Mouse (Mus musculus): ENCODE measurements around the gene 4930469K13Rik. TPM values are rescaled to one million over a fixed set of nuclear protein-coding genes. Genes with fewer than 3 reads are reported as not detected.
A peak's percentile ranks its signal among the peaks of the same experiment; 100 is the strongest.

4930469K13Rik gene
- total and polyA plus RNA-seq, 2 experiments from 2014 or later, result 0.78 to 3.6 TPM

DNA sequence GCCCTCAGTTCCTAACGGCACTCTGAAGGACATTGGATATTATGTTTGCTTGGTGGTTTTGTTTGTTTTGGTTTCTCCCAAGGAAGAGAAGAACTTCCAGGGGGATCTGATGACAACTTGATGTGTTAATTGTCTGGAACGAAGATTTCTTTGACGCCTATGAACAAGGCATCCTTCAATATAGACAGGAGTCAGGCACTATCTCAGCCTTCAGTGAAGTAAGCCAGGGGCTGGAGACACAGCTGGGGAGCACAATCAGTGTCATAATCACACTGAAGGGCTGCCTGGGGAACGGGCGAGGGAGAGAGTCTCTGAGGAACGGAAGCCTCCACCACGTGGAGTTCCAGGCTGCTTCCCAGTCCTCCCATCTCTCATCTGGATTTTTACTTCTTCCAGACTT, 26.5 kb upstream of the 4930469K13Rik start:
- WGBS, result 57% methylated on average over 7 of the region's 7 CpGs

DNA sequence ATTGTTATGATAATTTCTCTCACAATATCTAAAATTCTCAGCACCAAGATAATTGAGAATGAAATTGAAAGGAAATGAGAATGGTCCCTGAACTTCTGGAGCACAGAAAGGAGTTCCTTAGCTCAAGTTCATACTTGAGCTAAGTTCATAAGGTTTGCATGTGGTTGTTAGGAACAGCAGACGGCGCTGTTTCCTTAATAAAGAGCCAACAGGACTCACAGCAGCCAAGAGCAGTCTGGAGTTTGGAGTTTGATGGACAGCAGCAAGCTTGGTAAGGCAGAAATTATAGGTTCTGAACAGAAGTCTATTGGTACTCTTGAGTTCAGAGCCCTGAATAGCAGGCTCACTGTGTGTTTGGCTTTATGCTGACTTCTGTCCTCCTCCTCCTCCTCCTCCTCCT, 24.8 kb upstream of the 4930469K13Rik start:
- WGBS, result 13% methylated on average over 2 of the region's 2 CpGs
- H3K4me2 ChIP-seq (ENCODE audit: low read depth, low read length), result no peak overlapping the region
- H3K4me3 ChIP-seq (ENCODE audit: low read length), result no peak overlapping the region
- H3K9me3 ChIP-seq (ENCODE audit: low read length), result no peaks in the 10 kb centered on the region
- H3K27me3 ChIP-seq (ENCODE audit: insufficient read depth, low read length), result no peaks in the 10 kb centered on the region
- peak; percentile 87 for TF ChIP-seq CTCF (IDR thresholded peaks at IDR 0.05; ENCODE audit: low read depth)
- H3K27ac ChIP-seq, result no peak overlapping the region
- DNase-seq (ENCODE audit: low spot score) (peak; percentile 85), ATAC-seq (no peak)
- H3K4me1 ChIP-seq (ENCODE audit: insufficient read depth, low read length), result no peaks in the 10 kb centered on the region
- no peaks in the 10 kb centered on the region for H3K36me3 ChIP-seq (ENCODE audit: insufficient read depth, low read length)
- H3K9ac ChIP-seq (replicated peaks; ENCODE audit: low read length), result no peak overlapping the region

More for the DNA sequence above, 26.5 kb upstream of the 4930469K13Rik start:
- no peaks in the 10 kb centered on the region for H3K36me3 ChIP-seq (ENCODE audit: insufficient read depth, low read length)
- H3K4me2 ChIP-seq (ENCODE audit: low read depth, low read length), result no peak overlapping the region
- no peak overlapping the region for H3K4me3 ChIP-seq (ENCODE audit: low read length)
- H3K4me1 ChIP-seq (ENCODE audit: insufficient read depth, low read length), result no peaks in the 10 kb centered on the region
- no peak for TF ChIP-seq CTCF (IDR thresholded peaks at IDR 0.05; ENCODE audit: low read depth)
- H3K9me3 ChIP-seq (ENCODE audit: low read length), result no peaks in the 10 kb centered on the region
- H3K27me3 ChIP-seq (ENCODE audit: insufficient read depth, low read length), result no peaks in the 10 kb centered on the region
- DNase-seq (ENCODE audit: low spot score) (no peak), ATAC-seq (no peak)
- no peak overlapping the region for H3K9ac ChIP-seq (replicated peaks; ENCODE audit: low read length)
- H3K27ac ChIP-seq, result no peak overlapping the region

DNA sequence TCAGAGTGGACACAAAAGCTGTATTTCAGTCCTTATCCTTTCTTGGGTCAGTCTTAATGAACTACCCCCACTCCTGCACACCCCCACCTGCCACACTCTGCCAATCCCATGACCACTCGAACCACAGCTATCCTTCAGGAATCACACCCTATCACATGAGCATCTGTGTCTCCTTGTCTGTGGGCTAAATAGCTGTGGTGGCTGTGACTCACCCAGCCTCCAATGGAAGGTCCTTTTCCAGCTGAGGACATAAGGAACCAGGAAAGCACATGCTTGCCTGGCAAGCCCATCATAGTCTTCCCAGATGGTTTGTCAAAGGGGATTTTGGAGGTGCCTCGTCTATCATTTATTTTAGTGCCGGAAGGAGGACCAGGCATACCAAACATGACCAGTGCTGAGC, 20.0 kb upstream of the 4930469K13Rik start:
- no peaks in the 10 kb centered on the region for H3K4me1 ChIP-seq (ENCODE audit: insufficient read depth, low read length)
- no peak overlapping the region for H3K4me3 ChIP-seq (ENCODE audit: low read length)
- H3K4me2 ChIP-seq (ENCODE audit: low read depth, low read length), result no peak overlapping the region
- no peak overlapping the region for H3K27ac ChIP-seq
- H3K36me3 ChIP-seq (ENCODE audit: insufficient read depth, low read length), result no peaks in the 10 kb centered on the region
- ATAC-seq, result no peak
- 87% methylated on average over 3 of the region's 3 CpGs for WGBS
- DNase-seq (ENCODE audit: low spot score), result no peak
- H3K9ac ChIP-seq (replicated peaks; ENCODE audit: low read length), result no peak overlapping the region
- no peak for TF ChIP-seq CTCF (IDR thresholded peaks at IDR 0.05; ENCODE audit: low read depth)
- no peaks in the 10 kb centered on the region for H3K9me3 ChIP-seq (ENCODE audit: low read length)
- no peaks in the 10 kb centered on the region for H3K27me3 ChIP-seq (ENCODE audit: insufficient read depth, low read length)

DNA sequence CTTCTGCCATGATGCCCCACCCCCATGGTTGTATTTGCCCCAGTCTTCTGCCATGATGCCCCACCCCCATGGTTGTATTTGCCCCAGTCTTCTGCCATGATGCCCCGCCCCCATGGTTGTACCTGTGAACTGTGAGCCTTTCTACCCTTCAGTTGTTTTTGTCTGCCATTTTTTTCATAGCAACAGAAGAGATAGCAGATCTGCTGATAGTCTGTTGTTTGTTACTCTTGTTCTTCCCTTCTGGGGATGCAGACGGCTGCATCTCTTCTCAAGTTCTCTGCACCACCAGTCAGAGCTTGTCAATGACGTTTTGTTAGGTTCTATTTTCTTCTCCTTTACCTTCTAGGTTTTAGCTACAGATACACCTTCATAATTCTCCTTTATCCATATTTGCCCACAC, 19.2 kb upstream of the 4930469K13Rik start:
- ATAC-seq, result no peak
- Histone ChIP-seq H3K4me2 (ENCODE audit: low read depth, low read length) (no peak overlapping the region), H3K9me3 (ENCODE audit: low read length) (no peaks in the 10 kb centered on the region), H3K36me3 (ENCODE audit: insufficient read depth, low read length) (no peaks in the 10 kb centered on the region), H3K4me3 (ENCODE audit: low read length) (no peak overlapping the region), H3K27ac (no peak overlapping the region), H3K4me1 (ENCODE audit: insufficient read depth, low read length) (0 out of 2 replicates have a peak, but pooled peaks cover 5% of the 10 kb centered on the region), H3K9ac (replicated peaks; ENCODE audit: low read length) (no peak overlapping the region), H3K27me3 (ENCODE audit: insufficient read depth, low read length) (no peaks in the 10 kb centered on the region)
- TF ChIP-seq CTCF (IDR thresholded peaks at IDR 0.05; ENCODE audit: low read depth), result no peak
- no peak for DNase-seq (ENCODE audit: low spot score)
- WGBS, result 90% methylated on average over 3 of the region's 3 CpGs

DNA sequence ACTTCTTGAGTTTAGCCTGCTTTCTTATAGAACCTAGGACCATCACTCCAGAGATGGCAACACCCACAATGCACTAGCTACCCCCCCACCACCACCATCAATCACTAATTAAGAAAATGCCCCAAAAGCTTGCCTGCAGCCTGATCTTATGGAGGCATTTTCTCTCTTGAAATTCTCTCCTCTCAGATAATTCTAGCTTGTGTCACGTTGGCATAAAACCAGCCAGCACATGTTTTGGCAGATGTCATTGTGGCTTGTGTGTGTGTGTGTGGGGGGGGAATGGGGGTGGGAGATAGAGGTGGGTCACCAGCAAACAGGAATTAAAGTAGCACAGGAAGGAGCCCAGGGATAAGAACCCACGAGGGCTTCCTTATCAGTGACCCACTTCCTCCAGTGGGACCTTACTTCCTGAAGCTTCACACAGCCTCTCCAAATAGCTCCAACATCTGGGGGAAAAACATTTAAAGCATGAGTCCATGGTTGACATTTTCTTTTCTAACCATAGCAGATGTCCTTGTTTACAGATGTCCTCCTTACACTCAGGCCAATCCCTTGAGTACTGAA, 18.3 kb upstream of the 4930469K13Rik start:
- no peak for TF ChIP-seq CTCF (IDR thresholded peaks at IDR 0.05; ENCODE audit: low read depth)
- no peak for ATAC-seq
- Histone ChIP-seq H3K27me3 (ENCODE audit: insufficient read depth, low read length) (no peaks in the 10 kb centered on the region), H3K4me2 (ENCODE audit: low read depth, low read length) (no peak overlapping the region), H3K36me3 (ENCODE audit: insufficient read depth, low read length) (no peaks in the 10 kb centered on the region), H3K4me3 (ENCODE audit: low read length) (no peak overlapping the region), H3K4me1 (ENCODE audit: insufficient read depth, low read length) (peaks cover 5% of the 10 kb centered on the region; the same call in 1 of the 2 replicates), H3K27ac (no peak overlapping the region), H3K9me3 (ENCODE audit: low read length) (no peaks in the 10 kb centered on the region), H3K9ac (replicated peaks; ENCODE audit: low read length) (no peak overlapping the region)
- DNase-seq (ENCODE audit: low spot score), result no peak
- WGBS, result 62% methylated on average over 2 of the region's 2 CpGs

DNA sequence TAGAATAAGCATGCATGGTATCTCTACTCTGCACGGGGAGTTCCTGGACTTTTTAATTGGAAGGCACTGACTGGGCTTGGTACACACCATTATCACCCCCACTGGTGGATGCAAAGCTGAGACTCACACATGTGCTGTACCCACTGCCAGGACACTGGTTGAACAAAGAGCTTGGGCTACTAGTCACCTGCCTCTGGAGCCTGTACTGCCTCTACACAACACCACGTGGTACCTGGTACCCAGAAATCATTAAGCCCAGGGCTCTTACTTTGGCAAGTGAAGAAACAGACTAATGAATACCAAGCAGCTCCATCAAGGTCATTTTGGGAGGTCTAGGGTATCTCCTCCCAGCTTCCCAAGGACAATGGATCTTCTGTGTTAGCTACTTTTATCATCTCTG, 15.4 kb upstream of the 4930469K13Rik start:
- H3K27me3 ChIP-seq (ENCODE audit: insufficient read depth, low read length), result no peaks in the 10 kb centered on the region
- peak overlapping the region; percentile 60 for H3K27ac ChIP-seq
- no peak overlapping the region for H3K4me3 ChIP-seq (ENCODE audit: low read length)
- H3K4me1 ChIP-seq (ENCODE audit: insufficient read depth, low read length), result peaks cover 5% of the 10 kb centered on the region; the same call in 1 of the 2 replicates
- no peak overlapping the region for H3K9ac ChIP-seq (replicated peaks; ENCODE audit: low read length)
- WGBS, result 38% methylated on average over 2 of the region's 2 CpGs
- DNase-seq (ENCODE audit: low spot score), result no peak
- TF ChIP-seq CTCF (IDR thresholded peaks at IDR 0.05; ENCODE audit: low read depth), result no peak
- H3K36me3 ChIP-seq (ENCODE audit: insufficient read depth, low read length), result no peaks in the 10 kb centered on the region
- H3K4me2 ChIP-seq (ENCODE audit: low read depth, low read length), result no peak overlapping the region
- 0 out of 2 replicates have a peak, but pooled peaks have one; percentile 16 for ATAC-seq
- H3K9me3 ChIP-seq (ENCODE audit: low read length), result no peaks in the 10 kb centered on the region

DNA sequence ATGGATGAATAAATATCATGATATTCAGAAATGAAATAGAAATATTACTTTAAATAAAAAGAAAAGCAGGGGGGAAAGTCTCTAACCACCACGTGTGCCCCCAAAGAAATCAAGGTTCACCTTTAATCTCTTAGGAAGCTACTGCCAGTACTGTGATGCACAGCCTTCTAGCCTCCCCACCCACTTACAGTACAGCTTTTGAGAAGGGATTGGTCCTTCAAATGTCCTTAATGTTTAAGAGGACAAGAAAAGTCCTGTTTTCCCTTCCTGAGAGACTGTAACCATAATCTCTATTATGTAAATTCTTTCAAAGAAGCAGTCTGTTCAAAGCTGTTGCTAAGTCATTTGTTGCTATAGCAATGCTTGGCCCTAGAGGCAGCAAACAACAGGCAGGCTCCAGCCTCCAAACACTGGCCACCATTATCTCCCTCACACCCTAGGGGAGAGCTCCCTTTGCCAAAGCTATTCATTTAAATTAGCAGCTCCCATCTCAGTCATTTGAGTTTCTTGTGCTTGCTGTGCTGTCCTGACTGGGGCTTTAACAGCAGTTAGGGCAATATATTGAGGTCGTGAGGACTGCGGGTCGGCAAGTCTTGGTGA, 14.5 kb upstream of the 4930469K13Rik start:
- no peak overlapping the region for H3K4me2 ChIP-seq (ENCODE audit: low read depth, low read length)
- peak; percentile 12; the same call in 1 of the 2 replicates for TF ChIP-seq CTCF (IDR thresholded peaks at IDR 0.05; ENCODE audit: low read depth)
- no peaks in the 10 kb centered on the region for H3K9me3 ChIP-seq (ENCODE audit: low read length)
- no peaks in the 10 kb centered on the region for H3K27me3 ChIP-seq (ENCODE audit: insufficient read depth, low read length)
- H3K27ac ChIP-seq, result peak overlapping the region; percentile 60; the same call in 1 of the 2 replicates
- ATAC-seq, result peak; percentile 95
- no peak overlapping the region for H3K4me3 ChIP-seq (ENCODE audit: low read length)
- WGBS, result 15% methylated on average over 4 of the region's 4 CpGs
- DNase-seq (ENCODE audit: low spot score), result peak; percentile 87
- no peaks in the 10 kb centered on the region for H3K36me3 ChIP-seq (ENCODE audit: insufficient read depth, low read length)
- H3K4me1 ChIP-seq (ENCODE audit: insufficient read depth, low read length), result peaks cover 5% of the 10 kb centered on the region; the same call in 1 of the 2 replicates
- H3K9ac ChIP-seq (replicated peaks; ENCODE audit: low read length), result no peak overlapping the region
